Mouse (Mus musculus) urinary bladder, adult 18-20 months (tissue): ENCODE measurements at regions not wholly inside any gene's neighbourhood (a gene's known extent, or its start where the extent isn't known, plus 50 kb on each side); places are given as distances from the start of the nearest gene placed in this dataset.
"Not testable (repeated sequence)": the region's sequence is repeated elsewhere in the genome, so short reads cannot be mapped to it uniquely, and the experiment has no call there.

Experiments used
- DNase-seq, 2 experiments: peaks; one replicate each; pipeline ENCODE4 v3.0.0; 2022; ENCODE audit warnings: low spot score in 2 of 2, mixed read lengths in 2 of 2

DNA sequence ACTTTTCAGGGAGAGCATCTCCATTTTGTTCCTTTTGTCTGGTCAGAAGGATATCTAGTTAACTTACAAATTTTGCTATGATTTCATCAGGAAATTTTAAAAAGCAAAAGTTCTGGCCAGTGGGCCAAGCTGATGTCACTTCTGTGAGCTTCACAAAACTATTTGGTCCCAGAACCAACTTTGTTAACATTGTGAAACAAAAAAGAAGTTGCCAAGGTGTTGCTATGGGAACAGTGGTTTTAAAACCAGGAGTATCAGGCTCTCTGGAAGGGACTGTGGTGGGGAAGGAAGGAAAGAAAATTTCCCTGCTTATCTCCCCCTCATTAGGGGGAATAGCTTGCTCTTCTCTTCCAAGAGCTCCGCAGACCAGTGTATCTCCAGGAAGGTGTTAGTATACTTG is 416.8 kb upstream of the Auts2 start:
- DNase-seq, result no peak

DNA sequence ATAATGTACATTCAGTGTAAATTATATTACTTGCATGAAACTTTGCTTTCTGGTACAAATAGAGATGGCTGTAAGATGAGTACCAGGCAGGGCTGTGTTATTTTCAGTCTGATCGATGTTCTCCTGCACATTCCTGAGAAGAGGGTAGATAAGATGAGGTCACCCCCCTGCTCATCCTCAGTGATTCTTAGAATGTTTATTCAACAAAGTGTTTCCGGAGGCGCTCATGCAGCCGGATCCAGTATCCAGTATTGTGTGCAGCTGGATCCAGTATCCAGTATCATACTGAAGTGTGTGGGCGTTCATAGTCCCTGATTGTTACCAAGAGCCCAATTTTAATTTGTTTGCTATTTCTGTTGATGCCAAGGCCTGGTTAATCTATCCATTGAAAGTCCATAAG is 413.0 kb upstream of the Auts2 start:
- DNase-seq, result no peak

DNA sequence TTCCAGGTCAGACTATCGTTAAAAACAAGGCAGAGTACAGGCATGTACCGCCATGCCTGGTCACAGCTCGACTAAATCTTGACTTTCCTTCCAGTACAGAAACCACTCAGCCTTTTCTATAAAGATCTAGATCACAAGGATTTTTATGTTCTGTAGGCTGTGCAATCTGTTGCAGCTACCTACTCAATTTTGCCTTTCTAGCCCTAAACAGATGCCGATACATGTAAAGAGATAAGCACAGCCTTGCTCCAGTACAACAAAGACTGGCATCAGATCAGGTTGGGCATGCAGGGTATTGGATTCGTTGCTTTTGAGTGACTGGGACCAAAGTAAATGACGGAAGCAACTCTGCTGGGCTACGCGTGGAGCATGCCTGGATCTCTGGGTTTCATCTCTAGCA is 411.9 kb upstream of the Auts2 start:
- no peak for DNase-seq

DNA sequence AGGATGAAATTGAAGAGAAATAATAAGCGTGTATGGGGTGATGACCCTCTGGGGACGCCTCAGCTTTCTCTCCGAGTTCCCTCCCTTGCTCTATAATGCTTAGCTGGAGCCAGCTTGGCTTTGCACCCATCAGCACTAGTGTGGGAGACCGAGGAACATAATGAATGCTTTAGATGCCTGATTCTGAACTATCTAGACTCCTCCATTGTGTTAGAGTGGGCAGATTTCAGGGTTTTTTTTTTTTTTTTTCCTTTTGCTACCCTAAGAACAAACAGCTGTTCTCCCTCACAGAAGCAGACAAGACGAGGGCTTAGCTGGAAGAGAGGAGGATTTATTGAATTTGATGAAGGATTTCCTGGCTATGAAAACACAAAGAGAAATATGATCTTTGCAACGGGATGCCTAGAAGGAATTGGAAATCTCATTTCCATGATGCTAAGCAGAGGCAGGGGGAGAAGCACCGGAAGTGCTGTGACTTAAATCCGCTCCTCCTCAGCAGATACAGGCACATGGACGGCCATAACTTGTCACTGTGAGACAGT is 390.4 kb upstream of the Auts2 start:
- no peak for DNase-seq

DNA sequence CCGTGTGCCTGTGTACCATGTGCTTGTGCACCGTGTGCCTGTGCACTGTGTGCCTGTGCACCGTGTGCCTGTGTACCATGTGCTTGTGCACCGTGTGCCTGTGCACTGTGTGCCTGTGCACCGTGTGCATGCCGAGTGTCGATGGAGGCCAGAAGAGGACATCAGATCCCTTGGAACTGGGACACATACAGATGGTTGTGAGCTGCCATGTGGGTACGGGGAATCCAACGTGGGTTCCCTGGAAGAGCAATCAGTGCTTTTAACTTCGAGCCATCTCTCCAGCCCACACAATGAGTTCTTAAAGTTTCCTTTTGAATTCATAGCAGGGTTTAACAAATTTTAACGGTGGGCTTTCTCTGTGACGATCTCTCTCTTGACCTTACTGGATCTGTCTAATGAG is 386.8 kb upstream of the Auts2 start:
- not testable (repeated sequence) for DNase-seq

DNA sequence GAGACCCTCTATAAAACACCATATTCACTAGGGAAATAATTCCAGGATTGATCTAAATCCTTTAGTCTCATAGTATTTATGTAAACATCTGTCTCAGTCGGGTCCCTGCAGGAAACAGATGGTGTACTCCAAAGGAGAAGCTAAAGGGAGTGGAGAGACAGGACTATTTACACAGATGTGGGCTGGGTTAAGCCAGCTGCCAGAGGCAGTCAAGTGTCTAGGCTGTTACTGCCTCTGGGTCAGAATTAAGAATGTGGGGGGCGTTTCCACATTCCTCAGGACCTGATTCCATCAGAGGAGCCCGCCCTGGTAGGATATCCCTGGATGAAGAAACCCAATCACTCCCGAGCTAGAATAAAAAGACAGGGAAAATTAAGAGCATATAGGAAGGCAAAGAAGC is 380.2 kb upstream of the Auts2 start:
- DNase-seq, result no peak

DNA sequence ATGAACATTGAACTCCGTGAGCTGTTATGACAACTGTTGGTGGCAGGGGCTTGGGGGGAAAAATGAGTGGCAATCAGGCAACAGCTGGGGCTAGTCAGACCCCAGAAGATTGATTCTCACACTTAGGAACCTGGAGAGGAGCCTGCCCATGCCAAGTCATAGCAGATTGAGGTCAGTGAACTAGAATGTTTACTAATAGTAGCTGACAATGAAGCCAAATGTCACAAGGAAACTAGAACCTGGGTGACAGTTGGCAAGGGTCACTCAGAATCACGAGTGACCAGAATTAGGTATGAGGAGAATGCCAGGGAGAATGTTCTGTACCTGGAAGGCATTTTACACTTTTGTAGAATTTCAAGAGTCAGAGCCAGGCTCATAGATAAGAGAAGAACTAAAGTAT is 365.9 kb upstream of the Auts2 start:
- no peak for DNase-seq

DNA sequence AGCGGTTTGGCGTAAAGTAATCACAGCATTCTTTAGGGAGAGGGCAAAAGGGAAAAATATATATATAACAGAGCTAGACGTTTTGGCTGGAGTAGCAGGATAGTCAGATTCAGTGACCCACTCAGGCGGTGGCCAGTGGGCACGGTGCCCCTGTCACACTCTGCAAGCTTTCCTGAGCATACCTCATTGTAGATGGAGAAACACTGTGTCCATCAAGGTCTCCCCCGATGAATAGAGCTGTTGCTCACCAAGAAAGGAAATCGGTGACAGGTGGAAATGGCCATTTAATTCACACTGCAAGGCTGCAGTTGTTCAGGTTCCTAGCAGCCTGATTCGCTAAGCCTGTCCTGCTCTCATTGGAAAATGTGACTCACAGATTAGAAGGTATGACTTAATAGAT is 365.1 kb upstream of the Auts2 start:
- no peak for DNase-seq

DNA sequence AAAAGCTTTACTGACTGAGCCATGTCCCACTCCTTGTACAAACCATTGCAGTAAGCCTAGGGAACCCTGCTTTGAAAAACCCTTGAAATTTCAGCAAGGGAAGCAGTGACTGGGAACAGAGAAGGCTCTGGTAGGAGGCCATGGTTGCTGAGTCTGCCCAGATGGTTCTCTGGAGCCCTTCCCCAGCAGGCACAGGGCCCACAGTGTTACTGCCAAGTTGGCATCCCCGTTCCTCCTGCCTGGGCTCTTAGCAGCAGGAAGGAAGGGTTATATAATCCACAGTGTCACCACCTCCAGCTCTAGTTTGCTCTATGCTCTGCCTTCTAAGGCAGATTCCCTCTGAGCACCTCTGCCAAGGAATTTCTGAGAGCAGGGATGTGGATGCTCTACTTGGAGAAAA is 349.4 kb upstream of the Auts2 start:
- no peak for DNase-seq

DNA sequence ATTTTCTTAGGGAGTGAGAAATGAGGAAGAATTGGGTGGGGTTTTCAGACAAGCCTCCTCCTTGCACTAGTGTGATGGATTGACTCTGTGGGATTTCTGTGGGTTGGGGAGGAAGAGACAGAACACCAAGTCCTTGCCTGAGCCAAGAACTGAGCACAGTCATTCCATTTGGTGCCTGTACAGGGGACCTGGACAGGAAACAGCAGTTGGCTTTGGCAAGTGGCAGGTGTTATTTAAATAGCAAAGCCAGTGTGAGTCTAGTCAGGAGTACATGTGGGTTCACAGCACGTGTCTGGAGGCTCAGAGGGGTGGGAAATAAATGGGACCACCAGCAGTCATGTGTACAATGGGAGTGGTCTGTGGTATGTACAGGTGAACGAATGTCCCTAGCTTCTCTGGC is 341.0 kb upstream of the Auts2 start:
- DNase-seq, result no peak

DNA sequence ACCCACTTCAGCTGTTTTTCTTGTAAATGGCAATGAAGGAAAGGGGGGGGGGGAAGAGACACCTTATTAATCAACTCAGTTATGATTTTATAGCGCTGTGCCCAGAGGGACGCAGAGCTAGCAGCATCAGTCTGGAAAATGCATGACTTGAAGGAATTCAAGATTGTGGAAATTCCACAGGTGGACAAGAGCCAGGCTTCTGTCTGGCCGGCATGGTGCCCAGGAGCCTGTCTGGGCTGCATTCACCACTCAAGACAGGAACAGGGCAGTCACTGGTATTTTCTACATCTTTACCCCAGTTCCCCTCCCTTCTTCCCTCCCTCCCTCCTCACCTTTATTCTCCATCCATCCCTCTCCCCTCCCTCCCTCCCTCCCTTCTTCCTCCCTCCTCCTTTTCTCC is 339.1 kb upstream of the Auts2 start:
- no peak for DNase-seq

DNA sequence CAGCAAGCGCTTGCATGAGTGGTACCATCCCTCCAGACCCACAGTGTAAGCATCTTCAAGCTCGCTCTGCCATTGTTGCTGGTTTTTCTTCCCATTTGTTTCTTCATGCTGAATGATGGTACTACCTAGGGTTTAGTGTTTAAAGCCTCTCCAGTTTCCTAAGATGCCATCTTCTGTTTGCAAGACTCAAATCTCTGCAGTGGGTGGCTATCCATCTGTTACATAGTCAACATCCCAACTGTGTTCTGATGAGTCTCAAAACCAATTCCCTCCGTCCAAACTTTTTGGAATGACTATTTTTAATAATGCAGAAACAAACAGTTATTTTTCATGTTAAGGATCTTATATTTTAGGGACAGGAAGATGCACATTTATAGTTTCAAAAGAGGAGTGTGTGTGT is 338.0 kb upstream of the Auts2 start:
- no peak for DNase-seq

DNA sequence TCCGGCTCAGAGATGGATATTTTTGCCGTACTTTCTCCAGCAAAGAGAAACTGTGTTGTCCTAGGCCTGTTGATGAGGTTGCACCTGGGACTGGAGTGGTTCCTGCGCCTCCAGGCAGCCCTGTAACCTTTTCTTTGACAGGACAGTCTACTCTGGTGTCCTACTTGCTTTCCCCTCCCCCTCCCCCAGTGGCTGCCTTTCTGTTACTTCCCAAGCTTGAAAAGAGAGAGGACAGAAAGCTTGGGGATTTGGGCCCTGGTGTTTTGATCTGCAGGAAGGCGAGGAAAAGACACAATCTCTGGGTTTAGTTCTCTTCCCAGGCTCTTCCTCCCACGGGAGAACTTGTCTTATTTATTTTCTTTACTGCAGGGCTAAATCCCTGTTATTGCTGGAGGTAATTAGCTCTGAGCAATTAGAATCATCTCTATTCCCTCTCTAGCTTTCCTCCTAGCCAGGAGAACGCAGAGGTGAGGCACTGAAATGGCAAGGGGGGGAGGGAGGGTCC is 333.2 kb upstream of the Auts2 start:
- DNase-seq, result no peak

DNA sequence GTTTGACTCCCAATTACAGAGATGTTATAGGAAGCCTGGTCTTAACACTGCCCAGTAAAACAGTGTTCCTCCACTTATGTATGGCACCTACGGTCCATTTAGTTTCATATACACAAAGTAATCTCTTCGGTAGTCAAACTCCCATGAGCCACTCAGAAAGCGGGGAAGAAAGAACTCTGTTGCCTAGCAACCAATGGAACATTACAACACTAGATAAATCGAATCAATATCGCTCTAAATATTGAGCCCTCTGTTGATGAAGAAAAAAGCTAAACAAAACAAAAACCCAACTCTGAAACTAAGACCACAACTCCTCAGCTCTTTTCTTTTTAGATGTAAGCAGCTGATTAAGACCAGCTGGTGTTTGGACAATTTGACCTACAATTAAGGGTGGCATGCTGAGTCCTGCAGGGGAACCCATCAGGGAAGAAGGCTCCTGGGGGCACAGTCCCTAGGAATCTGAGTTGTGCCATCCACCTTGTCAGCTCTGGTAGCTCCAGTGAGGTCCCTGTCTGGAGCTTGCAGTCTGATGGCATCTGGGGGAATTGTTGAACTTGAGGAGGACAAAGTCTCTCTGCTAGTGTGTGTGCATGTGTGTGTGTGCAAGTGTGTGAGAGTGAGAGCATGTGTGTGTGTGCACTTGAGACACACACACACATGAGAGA is 315.8 kb upstream of the Auts2 start:
- DNase-seq, result no peak

DNA sequence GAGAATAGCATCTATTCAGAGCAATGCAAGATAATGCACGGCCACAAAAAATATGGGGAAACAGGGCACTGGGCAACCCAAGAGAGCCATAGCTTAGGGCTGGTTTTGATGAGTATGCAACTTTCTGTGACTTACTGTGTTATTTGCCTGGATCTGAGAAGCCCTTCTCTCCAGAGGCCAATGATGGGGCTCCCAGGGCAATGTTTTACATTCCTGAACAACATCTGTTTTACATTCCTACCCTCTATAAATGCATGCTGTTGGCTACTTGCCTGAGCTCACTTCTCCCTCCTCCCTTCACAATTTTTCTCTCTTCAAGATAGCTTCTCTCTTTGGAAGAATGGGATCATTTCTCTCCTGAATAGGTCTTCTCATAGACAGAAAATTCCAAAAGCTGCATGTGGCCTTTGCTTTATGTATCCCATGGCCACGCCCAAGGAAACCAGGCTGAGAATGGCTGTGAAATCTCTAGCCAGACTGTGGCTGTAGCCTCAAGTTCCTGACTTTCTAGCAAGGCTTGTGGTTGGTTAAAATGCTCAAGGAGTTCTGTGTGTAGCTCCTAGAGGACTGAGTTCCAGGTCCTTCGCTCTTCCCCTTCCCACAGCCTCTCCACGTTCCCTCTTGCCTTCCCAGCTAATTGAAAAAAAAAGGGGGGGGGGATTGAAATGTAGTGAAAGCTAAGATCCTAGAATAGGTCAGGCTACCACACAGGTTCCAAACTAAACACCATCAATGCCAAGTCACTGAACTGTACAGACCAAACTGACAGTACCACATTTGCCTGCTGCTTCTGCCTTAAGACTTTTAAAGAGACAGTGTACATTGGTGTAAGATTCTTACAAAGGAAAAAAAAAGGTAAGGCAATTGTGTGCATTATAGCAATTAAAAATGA is 312.7 kb upstream of the Auts2 start:
- no peak for DNase-seq

DNA sequence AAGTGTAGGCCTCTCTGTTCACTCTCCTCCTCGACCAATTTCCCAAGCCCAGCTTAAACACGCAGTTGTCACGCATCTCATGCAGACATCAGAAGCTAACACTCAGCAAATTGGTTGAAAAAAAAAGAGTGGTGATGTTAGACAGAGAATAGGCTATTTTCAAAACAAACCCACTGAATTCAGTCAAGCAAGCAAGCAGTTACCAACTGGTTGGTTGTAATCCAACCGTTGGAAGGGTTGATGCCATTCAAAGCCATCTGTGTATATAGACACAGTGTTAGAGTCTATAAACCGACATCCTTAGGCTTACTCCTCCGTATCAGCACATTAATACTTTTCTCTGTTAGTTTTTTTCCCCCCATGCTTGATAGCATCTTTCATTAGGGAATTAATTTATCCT is 307.6 kb upstream of the Auts2 start:
- DNase-seq, result no peak

DNA sequence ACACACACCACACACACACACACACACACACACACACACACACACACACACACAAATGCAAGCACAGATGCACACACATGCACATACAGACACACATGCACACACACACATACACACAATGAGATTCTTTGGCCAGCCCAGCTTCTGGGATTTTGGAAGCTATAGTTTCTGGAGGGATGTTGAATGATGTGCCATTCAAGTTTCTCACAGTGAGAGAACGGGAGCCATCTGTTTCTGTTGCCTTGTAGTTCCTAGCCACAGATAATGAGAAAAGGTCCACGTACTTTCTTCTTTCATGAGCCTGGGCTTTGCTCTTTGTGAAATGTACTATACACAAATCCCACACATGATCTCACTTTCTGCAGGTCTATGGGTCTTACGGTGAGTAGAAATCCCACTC is 304.9 kb upstream of the Auts2 start:
- DNase-seq, result no peak

DNA sequence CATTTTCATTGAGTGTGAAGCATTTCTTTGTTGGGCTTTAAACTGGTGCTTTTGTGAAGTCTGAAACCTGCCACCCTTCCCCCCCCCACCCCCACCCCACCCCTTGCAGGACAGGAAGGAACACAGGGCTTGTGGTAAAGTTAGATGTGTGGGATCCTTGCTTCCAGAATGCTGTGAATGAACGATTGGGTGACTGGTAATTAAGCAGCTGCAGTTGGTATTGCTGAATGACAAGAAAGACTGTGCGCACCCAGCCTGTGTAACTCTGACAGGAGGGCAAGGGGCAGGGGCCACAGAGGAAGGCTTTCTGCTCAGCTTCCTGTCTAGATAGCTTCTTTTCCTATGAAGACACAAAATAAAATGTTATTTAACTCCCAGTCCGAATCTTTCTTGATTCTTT is 300.1 kb upstream of the Auts2 start:
- DNase-seq, result no peak

DNA sequence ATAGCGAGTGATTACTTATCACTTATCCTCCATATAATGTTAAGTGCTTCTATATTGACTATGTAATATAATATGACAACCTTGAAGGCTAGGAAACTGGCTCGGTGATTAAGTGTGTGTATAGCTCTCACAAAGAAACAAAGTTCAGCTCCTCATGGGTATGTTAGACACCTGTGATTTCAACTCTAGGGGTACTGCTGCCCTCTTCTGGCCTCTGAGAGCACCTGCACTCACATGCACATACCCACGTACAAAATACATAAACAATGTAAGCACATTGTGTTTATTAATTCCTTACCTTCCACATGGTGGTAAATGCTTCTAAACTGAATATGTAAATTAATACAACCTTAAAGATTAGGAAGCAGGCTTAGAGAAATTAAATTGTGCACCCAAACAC is 298.6 kb upstream of the Auts2 start:
- no peak for DNase-seq

DNA sequence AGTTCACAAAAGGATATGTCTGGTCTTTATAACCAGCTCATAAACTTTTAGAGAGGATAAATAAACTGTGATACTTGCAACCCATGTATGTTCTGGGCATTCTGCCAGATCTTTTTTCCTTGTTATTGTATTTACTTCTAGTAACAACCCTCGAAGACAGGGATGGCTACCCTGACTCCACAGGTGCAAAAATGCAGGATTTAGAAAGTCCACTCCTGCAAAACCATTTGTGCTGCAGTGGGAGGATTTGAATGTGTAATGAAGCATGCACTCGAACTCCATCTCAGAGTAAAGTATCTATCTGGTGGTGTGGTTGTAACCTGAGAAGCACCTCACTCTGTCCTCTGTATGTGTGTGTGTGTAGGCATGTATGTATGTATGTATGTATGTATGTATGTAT is 294.3 kb upstream of the Auts2 start:
- no peak for DNase-seq

DNA sequence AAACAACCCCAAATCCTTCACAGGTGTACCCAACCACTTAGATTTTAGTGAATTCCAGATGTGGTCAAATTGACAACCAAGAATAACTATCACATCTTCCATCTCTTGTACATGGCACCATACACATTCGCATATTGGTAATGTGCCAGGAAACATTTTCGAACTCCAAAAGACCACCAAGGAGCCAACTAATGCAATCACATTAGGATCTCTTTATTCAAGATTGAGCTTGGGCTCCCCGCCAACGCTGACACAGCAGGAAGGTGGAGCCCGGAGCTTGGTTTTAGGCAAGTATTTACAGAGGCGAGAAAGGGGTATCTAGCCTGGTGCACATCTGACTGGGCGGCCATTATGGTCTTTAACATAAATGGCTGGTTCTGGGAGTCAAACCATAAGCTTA is 285.8 kb upstream of the Auts2 start:
- DNase-seq, result no peak

DNA sequence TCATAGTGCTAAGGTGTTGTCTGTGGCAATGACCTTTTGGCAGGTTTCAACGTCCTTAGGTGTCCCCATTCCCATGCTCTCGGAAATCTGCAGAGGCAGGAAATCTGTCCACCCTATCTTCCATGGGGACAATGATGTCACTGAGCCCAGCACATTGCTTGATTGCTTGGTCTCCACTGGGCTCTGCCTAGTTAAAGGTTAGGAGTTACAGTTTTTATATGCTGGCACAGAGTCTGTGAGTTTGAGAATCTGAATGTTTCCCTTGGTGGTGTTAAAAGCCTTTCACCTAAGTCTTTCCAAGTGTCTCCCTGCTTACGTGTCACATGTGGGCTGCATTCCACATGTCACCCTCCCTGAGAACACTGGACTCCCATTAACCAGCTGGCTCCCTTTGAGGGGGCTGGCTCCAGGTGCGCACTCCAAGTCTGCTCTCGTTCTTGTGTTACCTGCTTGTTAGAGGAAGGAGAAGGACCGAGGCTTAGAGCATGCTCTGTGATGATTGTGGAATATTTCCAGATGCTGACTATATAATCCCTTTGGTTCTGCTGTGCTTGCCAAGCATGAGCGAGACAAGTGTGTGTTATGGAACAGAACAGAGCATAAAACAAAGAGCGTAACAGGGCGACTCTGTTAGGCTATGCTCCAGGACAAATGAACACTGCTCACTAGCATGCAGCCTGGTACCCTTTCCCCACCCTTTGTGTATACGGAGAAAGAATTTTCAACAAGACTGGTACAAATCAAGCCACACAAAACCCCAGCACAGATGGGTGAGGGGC is 284.6 kb upstream of the Auts2 start:
- no peak for DNase-seq
